Mouse (Mus musculus): ENCODE measurements around the gene Ttc25. TPM values are rescaled to one million over a fixed set of nuclear protein-coding genes. Genes with fewer than 3 reads are reported as not detected.

The Ttc25 gene
- total RNA-seq, 2 experiments from 2014 or later, result 0.58 to 0.93 TPM

Other genes starting within 250 kb of the Ttc25 start
- gene Eif1, start 225.7 kb upstream of the Ttc25 start, total RNA-seq (2021), result 100 to 1,000 TPM; 642 to 677 TPM
- gene Gast, start 211.2 kb upstream of the Ttc25 start, total RNA-seq (2021), result not detected
- 100 to 1,000 TPM in 1 of 2 experiments, 10 to 100 TPM in 1; 43.8 to 116 TPM for gene Hap1, start 189.5 kb upstream of the Ttc25 start, total RNA-seq (2021)
- gene Jup, start 147.8 kb upstream of the Ttc25 start, total RNA-seq (2021), result 10 to 100 TPM; 74.2 to 77.9 TPM
- gene P3h4, start 130.8 kb upstream of the Ttc25 start, total RNA-seq (2021), result 1 to 10 TPM; 8.1 to 9.9 TPM
- gene Fkbp10, start 129.9 kb upstream of the Ttc25 start, total RNA-seq (2021), result 10 to 100 TPM; 13.7 to 15.0 TPM
- gene Nt5c3b, start 103.8 kb upstream of the Ttc25 start, total RNA-seq (2021), result 10 to 100 TPM; 85.5 to 91.9 TPM
- gene Klhl10, start 103.7 kb upstream of the Ttc25 start, total RNA-seq (2021), result 1 to 10 TPM; 1.9 to 3.1 TPM
- 10 to 100 TPM; 50.7 to 54.1 TPM for gene Klhl11, start 72.9 kb upstream of the Ttc25 start, total RNA-seq (2021)
- gene Acly, start 17.6 kb upstream of the Ttc25 start, total RNA-seq (2021), result 100 to 1,000 TPM; 211 to 219 TPM
- gene Cnp, start 29.3 kb downstream of the Ttc25 start, total RNA-seq (2021), result 10 to 100 TPM; 25.6 to 29.6 TPM
- 10 to 100 TPM; 37.7 to 39.9 TPM for gene Nkiras2, start 73.6 kb downstream of the Ttc25 start, total RNA-seq (2021)
- gene Dnajc7, start 74.6 kb downstream of the Ttc25 start, total RNA-seq (2021), result 100 to 1,000 TPM; 276 to 297 TPM
- gene Zfp385c, start 146.8 kb downstream of the Ttc25 start, total RNA-seq (2021), result under 1 TPM in 1 of 2 experiments, not detected in 1; 0.12 TPM
- 1 to 10 TPM; 3.4 to 3.5 TPM for gene Dhx58, start 158.7 kb downstream of the Ttc25 start, total RNA-seq (2021)
- gene Kat2a, start 166.9 kb downstream of the Ttc25 start, total RNA-seq (2021), result 10 to 100 TPM; 68.7 to 71.8 TPM
- gene Hspb9, start 168.2 kb downstream of the Ttc25 start, total RNA-seq (2021), result not detected
- 100 to 1,000 TPM; 168 to 174 TPM for gene Rab5c, start 192.6 kb downstream of the Ttc25 start, total RNA-seq (2021)
- gene Kcnh4, start 214.3 kb downstream of the Ttc25 start, total RNA-seq (2021), result 10 to 100 TPM; 11.2 to 12.4 TPM
- gene Hcrt, start 217.3 kb downstream of the Ttc25 start, total RNA-seq (2021), result not detected
- 1 to 10 TPM; 5.5 to 7.2 TPM for gene Ghdc, start 225.3 kb downstream of the Ttc25 start, total RNA-seq (2021)

All from left cerebral cortex, postnatal 4 days (tissue).